Mouse (Mus musculus) ES-E14 (cell line): ENCODE measurements at regions not wholly inside any gene's neighbourhood (a gene's known extent, or its start where the extent isn't known, plus 50 kb on each side); places are given as distances from the start of the nearest gene placed in this dataset.

Source experiments
- DNase-seq: peaks from one replicate; pipeline ENCODE4 v3.0.0-alpha.2; 2013; ENCODE audit warnings: low read depth, low spot score
- H3K27ac ChIP-seq: 2 replicates; pipeline ENCODE4 v1.5.1; 2012; ENCODE audit warnings: low read depth, mild to moderate bottlenecking, low read length, moderate library complexity, mixed read lengths; ENCODE audit not compliant: poor library complexity, insufficient read depth, severe bottlenecking
- H3K36me3 ChIP-seq: 2 replicates; pipeline ENCODE4 v1.6.1; 2012; ENCODE audit warnings: mild to moderate bottlenecking, low read length, moderate library complexity, mixed read lengths; ENCODE audit not compliant: control insufficient read depth, poor library complexity, insufficient read depth, severe bottlenecking
- H3K4me1 ChIP-seq, 2 experiments: fragments of 150-350 bp in 1 of 2; sonication (generic) in 1 of 2; 2 replicates each; pipeline ENCODE4 v1.6.1; 2012; ENCODE audit warnings: low read length in 2 of 2, mild to moderate bottlenecking in 1 of 2, mixed read lengths in 1 of 2; ENCODE audit not compliant: control insufficient read depth in 2 of 2, insufficient read depth in 2 of 2, poor library complexity in 1 of 2
- H3K4me3 ChIP-seq, 2 experiments: fragments of 150-350 bp in 1 of 2; sonication (generic) in 1 of 2; 2 replicates each; pipeline ENCODE4 v1.5.1; 2012; ENCODE audit warnings: low read length in 2 of 2, low read depth in 1 of 2, mild to moderate bottlenecking in 1 of 2, mixed read lengths in 1 of 2; ENCODE audit not compliant: insufficient read depth in 1 of 2, poor library complexity in 1 of 2, severe bottlenecking in 1 of 2
- H3K9ac ChIP-seq: 2 replicates; pipeline ENCODE4 v1.6.1; 2012; ENCODE audit warnings: low read depth, mild to moderate bottlenecking, low read length, mixed read lengths; ENCODE audit not compliant: poor library complexity, insufficient read depth, severe bottlenecking
- H3K9me3 ChIP-seq: fragments of 150-350 bp; sonication (generic); 2 replicates; pipeline ENCODE4 v1.6.1; 2012; ENCODE audit warnings: low read depth, mild to moderate bottlenecking, low read length; ENCODE audit not compliant: control insufficient read depth, insufficient read depth
- CHD2 ChIP-seq: IDR thresholded peaks from 2 replicates; pipeline ENCODE4 v1.6.1; 2014; ENCODE audit warnings: mild to moderate bottlenecking, low read depth, low read length, inconsistent platforms
- HCFC1 ChIP-seq: IDR thresholded peaks from 2 replicates; pipeline ENCODE4 v1.6.1; 2012; ENCODE audit warnings: low read length, inconsistent platforms, borderline replicate concordance; ENCODE audit not compliant: insufficient read depth
- MAFK ChIP-seq: IDR thresholded peaks from 2 replicates; pipeline ENCODE4 v1.6.1; 2014; ENCODE audit warnings: mild to moderate bottlenecking, low read depth, low read length, inconsistent platforms; ENCODE audit not compliant: insufficient read depth
- ZC3H11A ChIP-seq: IDR thresholded peaks from 2 replicates; pipeline ENCODE4 v1.6.1; 2012; ENCODE audit warnings: low read depth, mild to moderate bottlenecking, inconsistent platforms, low read length, borderline replicate concordance
- ZNF384 ChIP-seq: IDR thresholded peaks from 2 replicates; pipeline ENCODE4 v1.6.1; 2012; ENCODE audit warnings: low read depth, low read length, inconsistent platforms
- in situ Hi-C, 2 experiments: fragments of 600-800 bp; cut with MboI; formaldehyde crosslinking; loops; one replicate each; pipeline ENCODE4 v1.15.1; 2025; ENCODE audit warnings: low sequenced_read_pairs in 2 of 2, inconsistent platforms in 1 of 2; ENCODE audit not compliant: unreplicated experiment in 2 of 2

GRCm38 (mm10) chr5:69665555-69665954 lies 73.4 kb upstream of the Gnpda2 start:
- Histone ChIP-seq H3K9me3 (no peaks in the 10 kb centered on the region), H3K36me3 (no peaks in the 10 kb centered on the region), H3K27ac (no peak overlapping the region), H3K4me1 (no peaks in the 10 kb centered on the region), H3K9ac (no peak overlapping the region), H3K4me3 (no peak overlapping the region)
- in situ Hi-C loops: no loop called here
- DNase-seq: no peak
- TF ChIP-seq CHD2 (no peak), ZNF384 (no peak), MAFK (no peak), HCFC1 (no peak)

GRCm38 (mm10) chr5:69663961-69664360 lies 71.8 kb upstream of the Gnpda2 start:
- no peak for TF ChIP-seq ZC3H11A
- no peak for TF ChIP-seq CHD2
- TF ChIP-seq ZNF384: no peak
- no peak for TF ChIP-seq MAFK
- TF ChIP-seq HCFC1: no peak
- Histone ChIP-seq H3K4me1 (no peaks in the 10 kb centered on the region), H3K27ac (no peak overlapping the region), H3K4me3 (no peak overlapping the region), H3K36me3 (no peaks in the 10 kb centered on the region), H3K9me3 (no peaks in the 10 kb centered on the region), H3K9ac (no peak overlapping the region)
- in situ Hi-C loops: no loop called here
- no peak for DNase-seq
